Mouse (Mus musculus): Measurements from ENCODE around the gene Slc22a16. TPM values are rescaled to one million over a fixed set of nuclear protein-coding genes. Genes with fewer than 3 reads are reported as not detected.

Gene Slc22a16
- polyA plus RNA-seq, 1 experiment from 2014 or later, result not detected

- H3K36me3 ChIP-seq, result no peaks in the 10 kb centered on the region
- no peak overlapping the region for H3K4me3 ChIP-seq (replicated peaks)
- no peaks in the 10 kb centered on the region for H3K27me3 ChIP-seq (replicated peaks)
- 71% methylated on average over 1 of the region's 1 CpGs for WGBS
- no peak for ATAC-seq (ENCODE audit: low FRiP score)
- H3K4me2 ChIP-seq, result no peak overlapping the region
- no peaks in the 10 kb centered on the region for H3K9me3 ChIP-seq (replicated peaks)
- H3K9ac ChIP-seq (replicated peaks), result no peak overlapping the region
- H3K4me1 ChIP-seq, result no peaks in the 10 kb centered on the region
- H3K27ac ChIP-seq (replicated peaks), result no peak overlapping the region
Observed at GRCm38 (mm10) chr10:40619760-40620159, 49.6 kb downstream of the Slc22a16 start.

DNA sequence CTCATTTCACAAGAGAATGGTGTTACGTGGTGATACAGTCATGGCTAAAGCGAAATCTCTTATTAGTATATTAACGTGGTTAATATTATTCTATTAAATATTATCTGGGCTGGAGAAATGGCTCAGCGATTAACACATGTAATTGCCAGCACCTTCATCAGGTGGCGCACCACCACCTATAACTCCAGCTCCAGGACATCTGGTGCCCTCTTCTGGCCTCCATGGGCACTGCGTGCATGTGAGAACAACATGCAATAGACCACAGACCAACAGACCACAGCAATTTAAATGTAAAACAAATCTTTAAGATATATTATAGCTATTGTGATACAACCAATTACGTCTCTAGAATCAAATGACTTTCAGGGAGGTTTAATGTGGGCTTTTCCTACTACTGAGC, 59.0 kb downstream of the Slc22a16 start:
- WGBS, result 74% methylated on average over 7 of the region's 7 CpGs
- Histone ChIP-seq H3K4me2 (no peak overlapping the region), H3K36me3 (no peaks in the 10 kb centered on the region), H3K9me3 (replicated peaks) (no peaks in the 10 kb centered on the region), H3K27ac (replicated peaks) (no peak overlapping the region), H3K27me3 (replicated peaks) (no peaks in the 10 kb centered on the region), H3K4me1 (no peaks in the 10 kb centered on the region), H3K9ac (replicated peaks) (no peak overlapping the region), H3K4me3 (replicated peaks) (no peak overlapping the region)
- ATAC-seq (ENCODE audit: low FRiP score), result no peak

- Histone ChIP-seq H3K36me3 (no peaks in the 10 kb centered on the region), H3K4me3 (replicated peaks) (no peak within 1 kb of the TSS), H3K27me3 (replicated peaks) (no peaks in the 10 kb centered on the region), H3K4me2 (no peak within 1 kb of the TSS), H3K9ac (replicated peaks) (no peak within 1 kb of the TSS), H3K4me1 (no peaks in the 10 kb centered on the region), H3K27ac (replicated peaks) (no peak within 1 kb of the TSS), H3K9me3 (replicated peaks) (no peaks in the 10 kb centered on the region)
- no peak; the same call in 1 of the 2 replicates for ATAC-seq (ENCODE audit: low FRiP score)
- 72% methylated on average over 8 of the region's 8 CpGs for WGBS
Observed at GRCm38 (mm10) chr10:40629656-40630311, 59.6 kb downstream of the Slc22a16 start, which contains the start of gene Ddo. Ddo (plus strand) TSS chr10:40630011.

DNA sequence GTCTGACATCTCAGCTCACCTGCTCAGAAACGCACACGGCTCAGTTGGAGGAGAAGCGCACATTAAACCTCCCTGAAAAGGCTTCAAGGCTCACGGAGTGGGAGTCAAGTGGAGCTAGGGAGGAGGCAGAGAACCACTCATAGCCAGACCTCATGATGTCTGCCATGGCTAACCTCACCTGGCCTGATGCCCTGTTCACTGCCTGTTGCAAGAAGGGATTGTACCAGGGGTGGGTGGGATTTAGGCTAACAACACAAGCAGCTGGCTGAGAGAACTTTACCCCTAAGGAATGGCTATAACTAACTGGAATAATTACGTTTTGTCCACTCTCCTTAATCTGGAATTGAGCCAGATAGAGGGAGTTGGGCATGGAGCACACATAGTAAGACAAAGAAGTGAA, 60.3 kb downstream of the Slc22a16 start:
- Histone ChIP-seq H3K4me2 (no peak overlapping the region), H3K9ac (replicated peaks) (no peak overlapping the region), H3K4me3 (replicated peaks) (no peak overlapping the region), H3K27ac (replicated peaks) (no peak overlapping the region), H3K9me3 (replicated peaks) (no peaks in the 10 kb centered on the region), H3K27me3 (replicated peaks) (no peaks in the 10 kb centered on the region), H3K4me1 (no peaks in the 10 kb centered on the region), H3K36me3 (no peaks in the 10 kb centered on the region)
- 84% methylated on average over 5 of the region's 5 CpGs for WGBS
- no peak for ATAC-seq (ENCODE audit: low FRiP score)

- ATAC-seq (ENCODE audit: low FRiP score), result no peak
- 79% methylated on average over 9 of the region's 9 CpGs for WGBS
- no peak overlapping the region for H3K4me3 ChIP-seq (replicated peaks)
- no peaks in the 10 kb centered on the region for H3K9me3 ChIP-seq (replicated peaks)
- H3K9ac ChIP-seq (replicated peaks), result no peak overlapping the region
- H3K4me1 ChIP-seq, result no peaks in the 10 kb centered on the region
- H3K36me3 ChIP-seq, result no peaks in the 10 kb centered on the region
- H3K4me2 ChIP-seq, result no peak overlapping the region
- H3K27ac ChIP-seq (replicated peaks), result no peak overlapping the region
- no peaks in the 10 kb centered on the region for H3K27me3 ChIP-seq (replicated peaks)
Observed at GRCm38 (mm10) chr10:40630961-40631360, 60.8 kb downstream of the Slc22a16 start.

DNA sequence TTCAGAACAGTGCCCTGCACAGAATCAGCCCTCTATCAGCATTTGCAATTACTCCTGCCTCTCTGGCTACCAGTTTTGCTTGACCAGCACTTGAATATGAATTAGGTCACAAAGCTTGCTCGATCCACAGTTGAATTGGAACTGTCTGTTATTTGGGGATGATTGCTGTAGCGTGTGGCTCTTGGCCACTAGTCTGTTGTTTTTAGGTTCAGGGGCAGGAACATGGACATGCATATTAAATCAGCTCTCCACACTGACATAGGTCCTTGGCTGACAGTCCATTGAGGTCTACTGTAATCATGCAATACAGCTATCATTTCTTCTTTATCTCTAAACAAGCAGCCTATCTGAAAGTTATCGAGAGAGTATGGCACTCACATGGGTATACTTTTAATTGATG, 62.0 kb downstream of the Slc22a16 start:
- 75% methylated on average over 3 of the region's 3 CpGs for WGBS
- no peak for ATAC-seq (ENCODE audit: low FRiP score)
- Histone ChIP-seq H3K9me3 (replicated peaks) (no peaks in the 10 kb centered on the region), H3K4me2 (no peak overlapping the region), H3K4me1 (no peaks in the 10 kb centered on the region), H3K27ac (replicated peaks) (no peak overlapping the region), H3K4me3 (replicated peaks) (no peak overlapping the region), H3K27me3 (replicated peaks) (no peaks in the 10 kb centered on the region), H3K9ac (replicated peaks) (no peak overlapping the region), H3K36me3 (no peaks in the 10 kb centered on the region)

DNA sequence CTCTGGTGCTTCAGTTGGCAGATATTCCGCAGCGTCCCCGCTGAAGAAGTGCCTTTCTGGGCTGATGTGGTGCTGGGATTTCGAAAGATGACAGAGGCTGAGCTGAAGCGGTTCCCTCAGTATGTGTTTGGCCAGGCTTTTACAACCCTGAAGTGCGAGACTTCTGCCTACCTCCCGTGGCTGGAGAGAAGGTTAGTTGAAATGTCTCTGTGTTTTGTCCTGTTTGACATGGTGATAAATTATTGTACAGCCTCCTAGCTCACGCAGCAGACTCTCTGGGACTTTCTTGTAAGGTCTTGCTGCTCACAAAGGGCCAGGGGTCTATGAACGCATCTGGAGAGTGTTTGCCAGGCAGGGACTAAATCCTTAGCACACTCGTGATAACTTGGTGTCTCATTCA, 67.2 kb downstream of the Slc22a16 start:
- WGBS, result 34% methylated on average over 10 of the region's 10 CpGs
- no peak overlapping the region for H3K4me3 ChIP-seq (replicated peaks)

GRCm38 (mm10) chr10:40638276-40638675, 68.1 kb downstream of the Slc22a16 start:
- Histone ChIP-seq H3K4me1 (peaks cover 14% of the 10 kb centered on the region), H3K27me3 (replicated peaks) (no peaks in the 10 kb centered on the region), H3K9me3 (replicated peaks) (no peaks in the 10 kb centered on the region), H3K9ac (replicated peaks) (no peak overlapping the region), H3K27ac (replicated peaks) (no peak overlapping the region), H3K4me2 (no peak overlapping the region), H3K4me3 (replicated peaks) (no peak overlapping the region), H3K36me3 (no peaks in the 10 kb centered on the region)
- no peak for ATAC-seq (ENCODE audit: low FRiP score)
- WGBS, result 44% methylated on average over 7 of the region's 7 CpGs

More for the DNA sequence above, 67.2 kb downstream of the Slc22a16 start:
- Histone ChIP-seq H3K9ac (replicated peaks) (no peak overlapping the region), H3K36me3 (no peaks in the 10 kb centered on the region), H3K27ac (replicated peaks) (no peak overlapping the region), H3K4me1 (peaks cover 14% of the 10 kb centered on the region), H3K27me3 (replicated peaks) (no peaks in the 10 kb centered on the region), H3K4me2 (no peak overlapping the region), H3K9me3 (replicated peaks) (no peaks in the 10 kb centered on the region)
- ATAC-seq (ENCODE audit: low FRiP score), result no peak

- H3K36me3 ChIP-seq, result no peaks in the 10 kb centered on the region
- H3K27ac ChIP-seq (replicated peaks), result no peak overlapping the region; the same call in 1 of the 2 replicates
- H3K9ac ChIP-seq (replicated peaks), result no peak overlapping the region
- no peak overlapping the region for H3K4me3 ChIP-seq (replicated peaks)
- no peaks in the 10 kb centered on the region for H3K27me3 ChIP-seq (replicated peaks)
- ATAC-seq (ENCODE audit: low FRiP score), result no peak; the same call in 1 of the 2 replicates
- no peaks in the 10 kb centered on the region for H3K9me3 ChIP-seq (replicated peaks)
- 47% methylated on average over 26 of the region's 26 CpGs for WGBS
- peaks cover 14% of the 10 kb centered on the region for H3K4me1 ChIP-seq
- H3K4me2 ChIP-seq, result no peak overlapping the region
Observed at GRCm38 (mm10) chr10:40638823-40639819, 69.0 kb downstream of the Slc22a16 start.

DNA sequence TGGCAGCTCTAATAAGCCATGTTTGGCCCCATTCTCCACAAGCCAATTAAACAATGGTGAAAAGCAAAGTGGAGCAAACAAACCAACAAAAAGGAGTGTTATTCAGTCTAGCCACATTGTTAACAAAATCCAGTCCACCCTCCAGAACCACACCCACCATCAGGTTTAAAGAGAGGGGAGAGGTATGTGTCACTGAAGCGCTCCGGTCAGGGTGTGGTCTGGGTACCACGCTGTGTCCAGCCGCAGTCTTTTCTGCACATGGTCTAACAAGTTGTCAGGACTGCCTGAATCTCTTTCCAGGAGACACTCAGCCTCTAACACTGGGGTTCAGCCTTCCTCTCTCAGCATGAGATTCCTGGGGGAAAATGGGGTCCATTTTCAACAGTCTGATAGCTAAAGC, 70.3 kb downstream of the Slc22a16 start:
- no peaks in the 10 kb centered on the region for H3K9me3 ChIP-seq (replicated peaks)
- no peak overlapping the region for H3K27ac ChIP-seq (replicated peaks)
- no peaks in the 10 kb centered on the region for H3K27me3 ChIP-seq (replicated peaks)
- no peaks in the 10 kb centered on the region for H3K36me3 ChIP-seq
- no peak overlapping the region for H3K9ac ChIP-seq (replicated peaks)
- H3K4me1 ChIP-seq, result peaks cover 14% of the 10 kb centered on the region
- WGBS, result 94% methylated on average over 4 of the region's 4 CpGs
- no peak overlapping the region for H3K4me3 ChIP-seq (replicated peaks)
- ATAC-seq (ENCODE audit: low FRiP score), result no peak
- H3K4me2 ChIP-seq, result no peak overlapping the region

DNA sequence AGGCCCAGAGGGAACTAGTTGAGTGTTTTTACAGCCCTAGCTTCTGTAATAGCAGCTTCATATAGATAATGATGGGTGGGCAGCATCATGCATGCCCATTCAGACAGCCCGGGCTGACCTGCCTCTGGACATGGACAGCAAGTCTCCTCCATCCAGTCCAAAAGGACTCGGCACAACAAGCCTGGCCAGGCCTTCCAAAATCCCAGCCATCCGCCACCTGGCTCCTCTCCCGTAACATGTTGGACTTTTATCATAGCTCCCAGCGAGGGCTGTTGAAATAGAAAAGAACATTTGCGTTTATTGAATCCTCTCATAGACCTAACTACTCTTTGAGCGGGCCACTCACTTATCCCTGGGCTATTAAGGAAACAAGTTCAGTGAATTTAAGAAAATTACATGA, 71.8 kb downstream of the Slc22a16 start:
- no peak for ATAC-seq (ENCODE audit: low FRiP score)
- no peaks in the 10 kb centered on the region for H3K36me3 ChIP-seq

DNA sequence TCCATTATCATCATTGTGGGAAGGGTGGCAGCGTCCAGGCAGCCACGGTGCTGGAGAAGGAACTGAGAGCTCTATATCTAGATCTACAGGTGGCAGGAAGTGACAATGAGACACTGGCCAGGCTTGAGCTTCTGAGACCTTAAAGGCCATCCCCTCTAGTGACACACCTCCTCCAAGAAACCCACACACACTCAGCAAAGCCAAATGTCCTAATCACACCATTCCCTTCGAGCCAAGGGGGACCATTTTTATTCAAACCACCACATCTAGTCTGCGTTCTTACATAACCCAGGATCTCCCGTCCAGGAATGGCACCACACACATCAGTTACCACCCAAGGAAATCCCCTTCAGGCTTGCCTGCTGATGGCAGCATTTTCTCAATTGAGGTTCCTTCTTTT, 73.0 kb downstream of the Slc22a16 start:
- Histone ChIP-seq H3K36me3 (no peaks in the 10 kb centered on the region), H3K9me3 (replicated peaks) (no peaks in the 10 kb centered on the region), H3K4me1 (peaks cover 13% of the 10 kb centered on the region), H3K27ac (replicated peaks) (no peak overlapping the region), H3K27me3 (replicated peaks) (no peaks in the 10 kb centered on the region), H3K4me2 (no peak overlapping the region), H3K4me3 (replicated peaks) (no peak overlapping the region), H3K9ac (replicated peaks) (no peak overlapping the region)
- 93% methylated on average over 5 of the region's 5 CpGs for WGBS
- ATAC-seq (ENCODE audit: low FRiP score), result no peak

More for the DNA sequence above, 71.8 kb downstream of the Slc22a16 start:
- H3K4me2 ChIP-seq, result no peak overlapping the region
- H3K27me3 ChIP-seq (replicated peaks), result no peaks in the 10 kb centered on the region
- peaks cover 14% of the 10 kb centered on the region for H3K4me1 ChIP-seq
- no peak overlapping the region for H3K9ac ChIP-seq (replicated peaks)
- WGBS, result 89% methylated on average over 7 of the region's 7 CpGs
- H3K4me3 ChIP-seq (replicated peaks), result no peak overlapping the region
- H3K9me3 ChIP-seq (replicated peaks), result no peaks in the 10 kb centered on the region
- no peak overlapping the region for H3K27ac ChIP-seq (replicated peaks)
